Mouse (Mus musculus) activated CD4-positive, CD25-positive, alpha-beta regulatory T cell, adult 4 months (primary cell): Measurements from ENCODE around the gene Dip2b. TPM values are rescaled to one million over a fixed set of nuclear protein-coding genes. Genes with fewer than 3 reads are reported as not detected.

Experiments used
- ATAC-seq: one replicate; pipeline ENCODE4 v1.8.0; 2017
- polyA plus RNA-seq, 2 experiments: library from polyadenylated mRNA; unstranded; fragments of 100-300 nt; shearing (Covaris generic); gene quantifications; one replicate each; pipeline ENCODE4 v1.2.1; 2017

The Dip2b gene
- polyA plus RNA-seq, 2 experiments from 2014 or later = 16.8 to 18.2 TPM

DNA sequence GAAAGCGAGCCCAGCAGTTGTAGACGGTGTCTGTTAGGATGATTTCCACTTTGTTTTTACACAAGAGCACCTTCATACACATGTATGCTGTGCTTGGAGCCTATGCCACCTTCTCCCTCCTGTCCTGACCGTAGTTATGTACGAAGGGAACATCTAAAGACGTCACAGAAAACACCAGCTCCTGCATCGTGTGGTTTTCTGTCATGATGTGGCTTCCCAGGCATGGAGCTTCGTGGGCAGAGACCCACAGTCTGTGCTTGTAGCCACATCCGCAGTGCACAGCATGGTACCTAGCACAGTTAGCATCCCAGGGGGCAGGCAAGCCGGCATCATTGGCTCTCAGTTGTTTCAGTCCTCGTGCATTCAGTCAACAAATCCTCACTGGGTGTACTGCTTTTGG lies 143.4 kb downstream of the Dip2b start:
- ATAC-seq = peak; percentile 78

DNA sequence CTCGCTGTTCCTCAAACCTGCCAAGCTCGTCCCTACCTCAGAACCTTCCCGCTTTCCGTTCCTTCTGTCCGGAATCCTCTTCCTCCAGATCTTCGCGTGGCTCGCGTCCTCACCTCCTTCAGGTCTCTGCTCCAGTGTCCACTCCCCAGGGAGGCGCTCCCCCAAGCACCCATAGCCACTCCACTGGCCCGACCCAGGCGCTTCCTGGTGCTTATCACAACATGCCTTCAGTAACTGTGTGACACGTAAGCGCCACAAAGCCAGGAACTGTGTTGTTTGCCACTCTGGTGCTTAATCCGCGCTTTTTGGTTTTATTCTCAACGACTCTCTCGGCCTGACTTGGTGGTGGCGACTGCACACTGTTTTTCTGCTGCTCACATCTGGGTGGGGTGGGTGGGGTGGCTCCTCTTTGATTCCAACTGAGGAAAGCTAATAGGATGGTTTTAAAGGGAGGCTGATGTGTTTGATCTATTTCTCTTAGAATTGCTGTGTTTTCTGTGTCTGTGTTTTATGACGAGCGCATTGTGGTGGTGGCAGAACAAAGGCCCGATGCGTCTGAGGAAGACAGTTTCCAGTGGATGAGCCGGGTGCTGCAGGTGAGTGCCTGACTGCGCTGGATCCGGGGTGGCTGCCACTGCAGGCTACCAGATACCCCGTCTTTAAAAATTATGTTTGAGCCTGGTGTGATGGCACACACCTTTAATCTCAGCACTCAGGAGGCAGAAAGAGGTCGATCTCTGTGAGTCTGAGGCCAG lies 144.2 kb downstream of the Dip2b start:
- no peak for ATAC-seq

DNA sequence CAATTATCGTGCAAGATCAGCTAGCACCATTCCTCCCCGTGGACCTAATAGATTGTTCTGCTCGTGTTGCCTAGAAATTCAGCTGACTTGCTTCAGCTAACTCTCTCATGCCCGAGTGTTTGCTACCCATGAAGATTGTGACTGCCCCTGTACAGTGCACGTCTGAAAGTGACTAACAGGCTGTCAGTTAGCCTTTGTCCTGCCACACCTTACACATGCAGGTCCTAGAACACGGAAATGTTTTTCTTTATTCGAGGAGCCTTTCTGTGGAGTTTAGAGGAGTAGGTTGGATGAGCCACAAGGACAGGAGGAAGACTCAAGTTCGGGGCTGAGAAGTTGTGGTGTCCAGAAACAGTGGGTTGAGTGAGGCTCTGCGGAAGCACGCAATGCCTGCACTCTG lies 145.0 kb downstream of the Dip2b start:
- ATAC-seq = no peak

DNA sequence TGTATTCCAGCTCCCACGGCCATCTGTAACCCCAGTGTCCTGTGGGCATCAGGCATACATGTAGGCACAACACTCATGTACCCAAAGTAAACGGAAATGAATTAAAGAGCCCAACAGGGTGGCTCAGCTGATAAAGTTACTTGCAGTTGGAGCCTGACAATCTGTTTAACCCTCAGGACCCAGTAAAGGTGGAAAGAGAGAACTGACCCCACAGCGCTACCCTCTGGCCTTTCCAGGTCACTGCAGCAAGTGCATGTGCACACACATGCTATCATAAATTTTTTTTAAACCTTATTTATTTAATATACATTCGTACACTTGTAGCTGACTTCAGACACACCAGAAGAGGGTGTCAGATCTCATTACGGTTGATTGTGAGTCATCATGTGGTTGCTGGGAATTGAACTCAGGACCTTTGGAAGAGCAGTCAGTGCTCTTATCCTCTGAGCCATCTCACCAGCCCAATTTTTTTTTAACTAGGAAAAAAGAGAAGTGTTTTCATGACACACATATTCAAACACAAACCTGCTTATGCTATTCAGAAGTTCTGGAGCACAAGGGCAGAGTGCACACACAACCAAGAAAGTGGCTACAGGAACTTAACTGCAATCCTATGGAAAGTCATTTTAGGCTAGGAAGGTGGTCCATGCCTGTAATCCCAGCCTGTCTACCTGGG lies 146.5 kb downstream of the Dip2b start:
- no peak for ATAC-seq

DNA sequence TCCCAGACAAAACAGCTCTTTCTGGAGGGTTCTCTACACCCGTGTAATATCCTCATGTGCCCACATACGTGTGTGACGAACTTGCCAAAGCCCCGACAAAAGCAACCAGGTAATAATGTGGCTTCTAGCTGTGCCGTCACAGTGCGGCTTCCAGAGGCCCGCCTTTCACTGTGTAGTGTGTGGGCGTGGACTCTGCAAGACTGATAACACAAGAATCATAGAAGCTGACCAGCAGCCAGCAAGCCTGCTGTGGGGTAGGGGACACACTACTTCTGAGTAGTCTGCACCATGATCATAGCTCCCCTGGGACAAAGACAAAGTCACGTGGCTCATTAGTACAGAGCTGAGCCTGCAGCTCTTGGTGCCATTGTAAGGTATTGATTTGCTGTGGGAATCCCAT lies 147.8 kb downstream of the Dip2b start:
- no peak for ATAC-seq

DNA sequence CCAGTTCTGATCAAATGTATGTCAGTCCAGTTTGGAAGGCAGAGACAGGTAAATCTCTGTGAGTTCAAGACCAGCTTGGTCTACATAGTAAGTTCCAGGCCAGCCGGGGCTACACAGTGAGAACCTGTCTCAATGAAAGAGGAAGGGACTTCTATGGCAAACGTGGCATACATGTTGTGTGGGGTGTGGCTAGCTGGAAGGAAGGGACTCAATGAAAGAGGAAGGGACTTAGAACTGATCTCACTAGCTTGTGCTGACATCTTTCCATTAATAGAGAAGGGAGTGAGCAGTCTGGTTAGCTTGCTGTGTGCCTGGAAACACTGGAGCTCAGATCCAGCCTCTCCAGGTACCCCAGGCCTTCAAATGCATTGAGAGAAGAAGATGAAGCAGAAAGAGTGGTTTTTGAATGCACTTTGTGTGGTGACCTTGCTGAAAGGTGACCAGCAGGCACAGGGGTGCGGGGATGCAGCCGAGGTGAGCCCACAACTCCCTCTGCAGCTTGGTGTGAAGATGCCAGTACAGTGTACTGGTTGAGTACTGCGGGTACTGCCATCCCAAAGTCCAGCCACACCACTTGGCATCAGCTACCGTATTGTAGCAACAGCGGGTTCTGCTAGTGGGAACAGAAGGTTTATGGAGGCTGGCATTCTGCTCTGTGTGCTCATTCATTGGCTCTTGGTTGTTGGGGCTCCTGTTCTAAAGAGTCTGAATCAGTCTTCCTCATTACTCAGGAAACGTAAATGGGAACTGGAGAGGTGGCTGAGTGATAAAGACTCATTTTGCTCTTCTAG lies 148.6 kb downstream of the Dip2b start:
- ATAC-seq = no peak

DNA sequence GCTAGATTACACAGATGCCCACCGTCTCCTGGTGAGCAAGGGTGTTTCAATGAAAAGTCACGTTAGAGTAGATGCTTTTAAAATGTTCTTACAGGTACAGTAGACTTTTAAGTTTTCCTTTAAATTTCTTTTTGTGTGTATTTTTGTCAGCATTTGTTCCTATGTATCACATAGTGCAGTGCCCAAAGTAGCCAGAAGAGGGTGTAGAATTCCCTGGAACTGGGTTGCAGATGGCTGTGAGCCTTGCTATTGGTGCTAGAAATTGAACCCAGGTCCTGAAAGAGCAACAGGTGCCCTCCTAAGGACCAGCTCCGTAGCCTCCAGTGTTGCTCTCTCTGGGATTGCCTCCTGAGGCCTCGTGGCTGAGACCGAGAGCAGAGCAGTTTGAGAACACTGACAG lies 150.1 kb downstream of the Dip2b start:
- ATAC-seq = no peak

DNA sequence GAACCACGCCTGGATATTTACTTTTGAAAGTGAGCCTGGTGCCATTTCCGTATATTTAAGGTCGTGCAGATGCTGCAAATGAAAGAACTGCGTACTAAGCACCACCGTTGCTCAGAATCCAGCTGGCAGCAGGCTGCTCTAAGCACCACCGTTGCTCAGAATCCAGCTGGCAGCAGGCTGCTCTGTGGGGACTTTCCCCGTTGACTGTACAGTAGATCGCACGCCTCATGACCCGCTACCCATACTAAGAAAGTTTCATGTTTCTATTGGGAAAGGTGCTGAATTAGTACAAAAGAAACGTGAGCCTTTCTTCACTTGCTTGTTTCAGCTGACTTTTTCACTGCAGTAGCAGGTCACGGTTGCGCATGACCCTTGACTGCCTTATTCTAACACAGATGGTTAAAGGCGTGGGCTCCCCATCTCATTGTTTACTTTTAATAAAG lies 150.5 kb downstream of the Dip2b start:
- ATAC-seq = peak; percentile 89

DNA sequence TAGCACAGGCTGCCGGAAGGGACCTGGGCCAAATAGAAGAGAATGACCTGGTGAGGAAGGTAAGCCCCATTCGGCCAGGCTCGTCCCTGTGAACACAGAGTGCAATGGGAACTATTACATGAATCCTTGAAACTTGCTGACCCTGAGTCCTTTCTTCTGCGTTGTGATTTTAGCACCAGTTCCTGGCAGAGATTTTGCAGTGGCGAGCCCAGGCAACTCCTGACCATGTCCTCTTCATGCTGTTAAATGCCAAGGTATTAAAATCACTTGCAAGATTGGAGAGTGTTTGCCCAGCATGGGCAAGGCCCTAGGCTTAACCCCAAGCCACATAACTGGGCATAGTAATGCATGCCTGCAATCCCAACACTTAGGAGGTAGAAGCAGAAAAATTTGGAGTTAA lies 151.6 kb downstream of the Dip2b start:
- ATAC-seq = no peak

DNA sequence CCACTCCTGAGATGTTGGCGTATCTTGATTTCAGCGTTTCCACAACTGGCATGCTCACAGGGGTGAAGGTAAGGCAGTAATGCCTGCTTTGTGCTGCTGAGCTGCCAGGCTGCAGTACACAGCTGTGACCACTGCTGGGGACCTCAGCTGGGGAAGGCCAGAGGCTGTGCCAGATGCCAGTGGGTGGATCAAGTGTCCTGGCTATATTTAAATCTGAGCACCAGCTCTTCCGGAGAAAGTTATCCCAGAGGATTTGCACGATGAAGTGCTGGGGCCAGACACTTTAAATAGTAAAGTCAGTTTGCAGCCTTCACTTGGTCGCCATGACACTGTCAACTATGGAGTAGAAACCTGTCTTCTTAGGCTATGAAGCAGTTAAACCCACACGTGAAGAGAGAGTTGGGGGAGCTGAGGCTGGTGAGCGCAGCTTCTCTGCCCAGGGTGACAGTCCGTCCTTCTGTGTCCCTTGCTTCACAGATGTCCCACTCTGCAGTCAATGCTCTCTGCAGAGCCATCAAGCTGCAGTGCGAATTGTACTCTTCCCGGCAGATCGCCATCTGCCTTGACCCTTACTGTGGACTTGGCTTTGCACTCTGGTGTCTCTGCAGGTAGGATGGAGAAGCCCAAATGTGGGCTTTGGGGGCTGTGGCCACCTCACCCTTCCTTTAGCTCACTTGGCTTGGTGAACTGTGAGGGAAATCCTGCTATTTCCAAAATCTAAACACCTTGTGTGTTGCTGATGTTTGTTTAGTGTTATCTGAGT lies 160.7 kb downstream of the Dip2b start:
- ATAC-seq = no peak

DNA sequence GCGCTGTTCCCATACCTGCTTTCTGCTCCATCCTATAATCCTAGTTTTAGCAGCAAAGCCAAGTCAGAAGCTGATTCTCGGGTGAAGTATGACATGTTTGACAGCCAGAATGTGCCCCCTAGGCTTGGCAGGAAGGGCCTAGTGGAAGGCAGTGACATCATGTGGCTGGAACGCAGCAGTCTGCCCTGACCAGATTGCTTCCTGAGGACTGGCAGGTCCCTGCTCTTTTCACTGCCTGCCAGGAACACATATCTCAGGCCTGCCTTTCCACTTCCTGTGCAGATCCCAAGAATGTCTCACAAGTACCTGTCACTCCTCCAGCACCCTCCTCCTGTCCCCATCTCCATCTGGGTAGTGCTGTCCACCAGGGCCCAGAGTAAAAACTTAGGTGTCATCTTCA lies 161.3 kb downstream of the Dip2b start:
- no peak for ATAC-seq

DNA sequence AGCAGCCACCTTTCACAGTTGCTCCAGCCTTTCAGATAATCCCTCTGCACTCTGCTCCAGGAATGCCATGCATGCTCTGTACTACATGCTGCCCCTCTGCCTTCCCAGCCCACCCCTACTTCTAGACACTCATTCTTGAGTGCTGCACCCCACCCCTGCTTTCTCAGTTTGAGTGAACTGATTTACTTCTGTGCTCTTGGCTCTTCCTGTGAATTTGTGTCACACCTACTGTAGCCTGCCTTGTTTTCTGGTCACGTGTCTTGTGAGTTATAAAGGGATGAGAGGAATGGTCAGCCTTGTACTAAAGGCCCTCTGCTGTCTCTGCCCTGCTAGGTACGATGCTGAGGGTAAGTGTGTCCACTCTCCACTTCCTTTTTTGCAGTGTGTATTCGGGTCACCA lies 163.3 kb downstream of the Dip2b start:
- ATAC-seq = no peak

DNA sequence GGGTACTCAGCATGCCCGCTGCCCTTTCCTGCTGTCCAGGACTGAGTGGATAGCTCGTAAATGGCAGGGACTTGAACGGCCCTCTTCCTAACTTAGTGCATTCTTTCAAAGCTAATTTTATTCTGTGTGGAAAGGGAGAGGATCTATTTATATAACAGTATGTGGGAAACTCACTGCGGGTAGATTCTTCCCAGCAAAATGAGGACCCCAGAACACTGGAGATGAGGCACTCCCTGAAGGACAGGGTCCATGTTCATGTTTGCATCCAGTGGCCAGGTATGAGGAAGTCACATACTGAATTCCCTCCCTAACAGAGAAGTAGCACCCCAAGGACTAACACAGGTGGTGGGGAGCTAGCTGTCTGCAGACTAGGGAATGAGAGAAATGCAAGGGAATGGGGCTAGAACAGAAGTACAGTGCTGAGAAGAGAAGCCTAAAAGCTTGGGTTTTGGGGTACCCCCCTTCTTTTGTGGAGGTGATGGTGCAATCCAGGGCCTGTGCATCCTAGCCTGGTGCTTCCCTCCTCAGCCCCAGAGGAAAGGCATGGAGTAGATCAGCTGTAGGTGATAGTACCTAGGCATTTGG lies 164.1 kb downstream of the Dip2b start:
- ATAC-seq = no peak

DNA sequence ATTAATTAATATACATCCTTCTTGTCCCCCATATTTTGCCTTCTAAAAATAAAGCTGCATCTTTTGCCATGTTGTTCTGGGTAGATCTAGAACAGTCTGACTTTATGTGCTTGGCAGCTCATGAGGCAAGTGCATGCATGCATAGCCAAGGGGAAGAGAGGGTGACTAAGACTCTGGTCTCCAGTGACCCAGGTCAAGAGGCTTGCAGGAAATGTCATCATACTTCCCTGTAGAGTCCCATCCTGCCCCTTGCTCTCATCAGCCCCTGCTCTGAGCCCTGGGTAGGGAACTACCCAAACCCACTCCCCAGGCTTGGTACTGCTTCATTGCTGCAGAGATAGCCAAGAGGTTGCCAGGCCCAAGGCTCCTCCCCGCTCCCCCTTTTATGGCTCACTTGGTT lies 166.1 kb downstream of the Dip2b start:
- no peak for ATAC-seq

DNA sequence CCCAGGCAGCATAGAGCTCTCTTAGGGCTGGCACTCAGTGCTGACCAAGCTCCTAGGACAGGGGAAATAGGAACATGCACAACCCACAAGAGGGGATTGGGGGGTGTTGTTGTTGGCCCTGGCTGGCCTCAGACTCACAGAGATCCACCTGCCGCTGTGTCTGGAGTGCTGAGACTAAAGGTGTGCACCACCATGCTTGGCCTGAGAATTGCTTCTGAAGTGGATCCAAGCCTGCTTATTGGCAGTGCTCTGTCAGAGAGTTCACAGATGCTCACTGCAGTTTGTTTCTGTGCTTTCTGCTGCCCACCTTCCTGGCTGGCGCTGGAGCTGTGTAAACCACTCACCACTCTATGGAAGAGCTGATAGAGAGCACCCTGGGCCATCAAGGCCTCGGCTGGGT lies 171.5 kb downstream of the Dip2b start:
- ATAC-seq = no peak

DNA sequence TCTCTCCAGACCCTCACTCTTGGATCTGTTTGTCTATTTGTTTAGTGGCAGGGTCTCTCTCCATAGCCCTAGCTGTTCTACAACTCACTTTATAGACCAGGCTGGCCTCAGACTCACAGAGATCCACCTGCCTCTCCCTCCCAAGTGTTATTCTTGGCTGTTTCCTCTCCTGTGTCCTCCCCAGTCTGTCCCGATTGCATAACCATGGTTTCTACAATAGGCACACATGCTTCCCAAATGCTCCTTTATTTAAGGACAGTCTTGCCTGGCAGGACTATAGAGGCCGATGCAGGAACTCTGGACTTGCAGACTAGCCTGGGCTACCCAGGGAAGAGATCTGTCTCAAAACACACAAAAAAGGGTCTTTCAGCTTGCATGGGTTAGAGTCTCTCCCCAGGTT lies 174.9 kb downstream of the Dip2b start:
- ATAC-seq = no peak

DNA sequence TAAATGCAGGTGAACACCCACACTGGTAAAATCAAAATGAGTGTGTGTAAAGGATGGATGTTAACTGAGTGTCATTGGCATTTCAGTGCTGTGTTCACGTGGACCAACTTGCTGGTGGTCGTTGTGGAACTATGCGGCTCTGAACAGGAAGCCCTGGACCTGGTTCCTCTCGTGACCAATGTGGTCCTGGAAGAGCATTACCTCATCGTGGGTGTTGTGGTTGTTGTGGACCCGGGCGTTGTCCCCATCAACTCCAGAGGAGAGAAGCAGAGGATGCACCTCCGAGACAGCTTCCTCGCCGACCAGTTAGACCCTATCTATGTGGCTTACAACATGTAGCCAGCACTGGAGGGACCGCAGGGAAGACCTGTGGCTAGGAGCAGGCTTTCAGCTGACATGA lies 176.6 kb downstream of the Dip2b start:
- ATAC-seq = no peak

DNA sequence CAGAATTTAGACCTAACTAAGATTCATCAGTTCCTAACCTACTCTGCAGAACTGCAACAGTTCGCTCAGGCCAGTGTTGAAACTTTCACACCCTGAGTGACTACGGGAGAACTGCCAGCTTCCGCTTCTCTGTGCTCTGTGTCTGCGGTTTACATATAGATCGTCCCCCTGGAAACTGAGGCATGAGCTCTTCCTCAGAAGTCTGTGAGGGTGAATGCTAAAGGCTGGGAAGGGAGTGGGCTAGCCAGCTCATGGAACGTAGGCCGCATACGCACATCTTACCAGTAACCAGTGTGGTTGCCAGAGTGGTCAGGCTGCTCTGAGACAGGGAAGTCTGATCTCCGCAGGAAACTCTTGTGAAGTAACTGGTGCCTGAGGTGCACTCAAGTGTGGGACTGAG lies 177.7 kb downstream of the Dip2b start:
- ATAC-seq = no peak

DNA sequence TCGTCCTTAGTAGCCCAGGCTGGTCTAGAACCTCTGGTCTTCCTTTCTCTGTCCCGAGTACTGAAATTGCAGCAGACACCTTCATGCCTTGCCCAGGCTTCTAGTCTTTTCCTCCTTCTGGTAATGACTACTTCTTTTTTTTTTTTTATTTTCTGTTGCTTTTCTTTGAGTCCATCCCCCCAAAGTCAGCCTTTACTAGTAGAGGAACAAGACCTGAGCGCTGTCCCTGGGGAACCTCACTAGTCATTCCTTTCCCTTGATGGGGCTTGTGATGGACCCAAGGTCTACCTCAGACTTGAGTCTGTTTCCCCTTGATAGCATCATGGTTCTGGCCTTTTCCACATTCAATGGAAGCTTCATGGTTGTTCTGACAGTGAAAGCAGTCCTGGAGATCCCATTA lies 179.6 kb downstream of the Dip2b start:
- no peak for ATAC-seq

DNA sequence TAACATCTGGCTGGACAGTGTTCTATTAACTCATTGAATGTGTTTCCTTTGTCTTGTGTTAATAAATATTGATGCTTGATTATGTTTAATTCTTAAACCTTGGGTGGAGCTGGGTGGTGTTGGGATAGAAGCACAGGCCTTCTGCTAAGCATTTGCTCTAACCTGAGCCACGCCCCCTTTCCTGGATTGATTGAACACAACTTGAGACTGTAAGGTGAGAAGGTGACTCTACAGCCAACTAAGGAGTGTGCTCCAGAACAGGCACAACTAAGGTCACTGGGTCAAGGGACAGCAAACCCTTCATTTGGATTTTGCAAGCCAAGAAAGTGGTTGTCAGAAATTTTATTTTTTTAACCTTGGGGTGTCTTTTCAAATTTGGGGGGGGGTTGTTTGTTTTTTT lies 180.9 kb downstream of the Dip2b start:
- ATAC-seq = no peak

DNA sequence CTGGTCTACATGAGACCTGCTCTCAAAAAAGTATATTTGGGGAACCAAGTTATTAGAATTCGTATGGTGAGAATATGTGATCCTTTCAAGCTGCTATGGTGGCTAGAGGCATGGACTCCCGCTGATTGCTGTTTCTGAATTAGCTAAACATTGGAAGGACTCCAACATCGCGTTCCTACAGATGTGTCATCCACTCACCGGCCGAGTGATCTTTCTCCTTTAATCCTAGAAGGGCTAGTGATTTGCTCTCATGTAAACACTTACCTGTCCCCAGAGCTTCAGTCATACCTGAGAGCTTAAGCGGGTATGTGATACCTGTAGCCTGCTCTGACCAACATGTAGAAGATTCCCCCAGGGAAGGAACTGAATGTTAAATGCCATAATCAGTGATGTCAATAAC lies 182.5 kb downstream of the Dip2b start:
- no peak for ATAC-seq

DNA sequence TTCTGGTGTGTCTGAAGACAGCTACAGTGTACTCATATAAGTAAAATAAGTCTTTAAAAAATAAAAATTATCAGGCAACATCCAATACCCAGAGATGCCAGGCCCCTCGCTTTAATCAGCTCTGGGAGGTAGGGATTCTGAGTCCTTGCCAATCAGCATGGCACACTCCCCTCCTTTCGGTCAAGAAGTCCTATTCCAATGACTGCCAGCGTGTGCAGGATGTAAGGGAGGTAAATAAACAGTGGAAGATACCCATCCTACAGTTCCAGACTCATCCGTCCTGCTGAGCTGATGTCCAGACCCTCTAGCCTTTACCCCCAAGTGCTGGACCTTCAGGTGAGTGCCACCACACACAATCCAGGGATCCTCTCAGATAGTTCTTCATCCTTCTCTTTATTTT lies 186.9 kb downstream of the Dip2b start:
- ATAC-seq = no peak

DNA sequence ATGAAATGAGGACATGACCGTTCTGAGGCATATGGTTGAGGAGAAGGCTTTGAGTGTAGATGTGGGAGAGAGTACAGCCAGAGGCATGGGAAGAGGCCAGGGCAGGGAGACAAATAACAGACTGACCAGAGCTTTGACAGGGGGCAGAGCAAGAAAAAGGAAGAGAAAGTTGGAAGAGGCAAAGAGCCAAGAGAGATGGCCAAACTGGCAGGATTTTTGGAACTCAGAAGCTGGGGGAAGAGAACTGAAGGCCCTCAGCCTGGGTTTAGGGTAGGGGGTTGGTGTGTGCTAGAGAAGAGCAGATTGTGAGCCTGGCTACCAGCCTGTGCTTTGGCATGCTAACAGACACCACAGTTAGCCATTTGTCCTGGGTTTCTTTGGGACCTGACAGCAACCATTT lies 187.4 kb downstream of the Dip2b start:
- ATAC-seq = no peak
